Mouse (Mus musculus) liver, adult 2 months (tissue): ENCODE data around the gene Leng1.

Experiments used
- CTCF ChIP-seq: fragments of 200-500 bp; IDR thresholded peaks from 2 replicates; pipeline ENCODE4 v1.5.1; 2011; ENCODE audit warnings: low read depth, low read length, control low read depth
- POLR2A ChIP-seq: fragments of 200-500 bp; IDR thresholded peaks from 2 replicates; pipeline ENCODE4 v1.6.1; 2011; ENCODE audit warnings: low read length, control low read depth; ENCODE audit not compliant: insufficient read depth; ENCODE audit errors: extremely low read depth

DNA sequence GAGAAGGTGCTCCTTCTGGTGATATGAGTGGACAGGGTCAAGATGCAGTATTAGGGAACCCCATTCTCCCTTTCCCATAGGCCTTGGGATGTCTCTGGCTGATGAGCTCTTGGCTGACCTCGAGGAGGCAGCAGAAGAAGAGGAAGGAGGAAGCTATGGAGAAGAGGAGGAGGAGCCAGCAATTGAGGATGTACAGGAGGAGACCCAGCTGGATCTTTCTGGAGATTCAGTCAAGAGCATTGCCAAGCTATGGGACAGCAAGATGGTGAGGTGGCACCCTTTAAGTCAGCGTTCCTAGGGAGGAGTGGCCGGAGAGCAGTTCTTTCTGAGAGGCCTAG, 35.2 kb downstream of the Leng1 start:
- TF ChIP-seq POLR2A (no peak), CTCF (no peak)
